Mouse (Mus musculus): ENCODE measurements around the gene Trpv5. TPM values are rescaled to one million over a fixed set of nuclear protein-coding genes. Genes with fewer than 3 reads are reported as not detected.

The Trpv5 gene
- polyA plus RNA-seq, 1 experiment: 0.12 TPM

DNA sequence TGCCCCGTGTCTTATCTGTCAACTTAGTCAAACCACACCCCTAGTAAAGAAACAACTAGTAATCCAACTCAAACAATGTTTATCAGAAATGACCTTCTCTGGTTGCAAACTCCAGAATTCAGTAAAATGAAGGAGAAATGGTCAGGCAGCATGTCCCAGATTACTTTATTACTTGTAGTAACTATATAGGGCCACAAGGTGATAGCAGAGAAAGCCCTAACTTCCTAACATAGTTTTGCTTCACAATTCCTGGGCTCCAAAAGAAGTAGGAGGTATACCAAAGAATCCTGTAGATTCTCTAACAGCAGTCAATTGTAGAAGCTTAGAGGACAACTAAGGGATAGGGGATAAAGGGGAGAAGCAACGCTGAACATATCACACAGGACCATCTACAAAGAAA lies 49.8 kb downstream of the Trpv5 start:
- TF ChIP-seq POLR2A (IDR thresholded peaks at IDR 0.05; ENCODE audit: control insufficient read depth, low read depth, low read length): no peak
- no peak for TF ChIP-seq CTCF (IDR thresholded peaks at IDR 0.05; ENCODE audit: control insufficient read depth, insufficient read depth, insufficient replicate concordance, low read depth, low read length)
- Histone ChIP-seq H3K36me3 (ENCODE audit: control insufficient read depth, insufficient read depth, low read length) (no peaks in the 10 kb centered on the region), H3K27me3 (ENCODE audit: control insufficient read depth, insufficient read depth, low read length) (no peaks in the 10 kb centered on the region), H3K4me3 (ENCODE audit: control insufficient read depth, low read depth, low read length) (no peak overlapping the region), H3K4me1 (ENCODE audit: control insufficient read depth, insufficient read depth, low read length) (no peaks in the 10 kb centered on the region), H3K27ac (ENCODE audit: control insufficient read depth, insufficient read depth, low read depth, low read length) (no peak overlapping the region)

DNA sequence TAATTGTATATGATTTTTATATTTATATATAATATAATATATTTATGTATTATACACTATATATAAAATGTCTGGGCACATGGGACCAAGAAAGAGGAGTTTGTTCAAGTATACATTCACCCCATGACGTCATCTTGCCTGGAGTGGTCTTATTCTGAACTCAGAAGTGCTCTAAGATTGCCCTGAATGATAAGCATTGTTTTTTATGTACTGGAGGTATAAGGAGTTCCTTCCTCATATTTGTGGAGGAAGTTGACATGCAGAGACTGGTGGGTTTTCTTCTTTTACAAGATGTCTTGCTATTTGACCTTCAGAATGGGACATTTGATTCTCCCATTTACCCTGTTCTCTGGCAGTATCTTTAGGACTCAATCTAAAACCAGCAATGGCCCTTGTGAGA lies 52.4 kb downstream of the Trpv5 start:
- Histone ChIP-seq H3K27me3 (ENCODE audit: control insufficient read depth, insufficient read depth, low read length) (no peaks in the 10 kb centered on the region), H3K27ac (ENCODE audit: control insufficient read depth, insufficient read depth, low read depth, low read length) (no peak overlapping the region), H3K36me3 (ENCODE audit: control insufficient read depth, insufficient read depth, low read length) (no peaks in the 10 kb centered on the region), H3K4me1 (ENCODE audit: control insufficient read depth, insufficient read depth, low read length) (no peaks in the 10 kb centered on the region), H3K4me3 (ENCODE audit: control insufficient read depth, low read depth, low read length) (no peak overlapping the region)
- TF ChIP-seq CTCF (IDR thresholded peaks at IDR 0.05; ENCODE audit: control insufficient read depth, insufficient read depth, insufficient replicate concordance, low read depth, low read length) (no peak), POLR2A (IDR thresholded peaks at IDR 0.05; ENCODE audit: control insufficient read depth, low read depth, low read length) (no peak)

DNA sequence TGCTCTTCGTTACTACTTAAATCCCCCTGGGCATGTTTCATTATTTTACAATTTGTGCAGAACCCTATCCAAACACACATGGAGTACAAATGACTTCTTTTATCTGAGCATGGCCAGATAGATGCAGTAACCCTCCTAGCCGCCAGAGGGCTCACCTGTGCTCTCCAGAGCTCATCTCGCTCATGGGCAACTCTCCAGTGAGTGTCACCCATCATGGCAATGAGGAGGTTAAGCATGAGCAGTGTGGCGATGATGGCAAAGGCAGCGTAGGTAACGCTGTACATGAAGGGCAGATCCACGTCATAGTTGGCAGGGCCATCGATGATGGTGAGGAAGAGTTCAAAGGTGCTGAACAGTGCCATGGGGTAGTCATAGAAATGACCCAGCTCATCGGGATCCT lies 57.9 kb downstream of the Trpv5 start:
- TF ChIP-seq POLR2A (IDR thresholded peaks at IDR 0.05; ENCODE audit: control insufficient read depth, low read depth, low read length) (no peak), CTCF (IDR thresholded peaks at IDR 0.05; ENCODE audit: control insufficient read depth, insufficient read depth, insufficient replicate concordance, low read depth, low read length) (peak; percentile 51; the same call in 1 of the 2 replicates)
- H3K27me3 ChIP-seq (ENCODE audit: control insufficient read depth, insufficient read depth, low read length): no peaks in the 10 kb centered on the region
- no peaks in the 10 kb centered on the region for H3K36me3 ChIP-seq (ENCODE audit: control insufficient read depth, insufficient read depth, low read length)
- H3K27ac ChIP-seq (ENCODE audit: control insufficient read depth, insufficient read depth, low read depth, low read length): no peak overlapping the region
- H3K4me1 ChIP-seq (ENCODE audit: control insufficient read depth, insufficient read depth, low read length): peaks cover 4% of the 10 kb centered on the region
- no peak overlapping the region; the same call in 1 of the 2 replicates for H3K4me3 ChIP-seq (ENCODE audit: control insufficient read depth, low read depth, low read length)

DNA sequence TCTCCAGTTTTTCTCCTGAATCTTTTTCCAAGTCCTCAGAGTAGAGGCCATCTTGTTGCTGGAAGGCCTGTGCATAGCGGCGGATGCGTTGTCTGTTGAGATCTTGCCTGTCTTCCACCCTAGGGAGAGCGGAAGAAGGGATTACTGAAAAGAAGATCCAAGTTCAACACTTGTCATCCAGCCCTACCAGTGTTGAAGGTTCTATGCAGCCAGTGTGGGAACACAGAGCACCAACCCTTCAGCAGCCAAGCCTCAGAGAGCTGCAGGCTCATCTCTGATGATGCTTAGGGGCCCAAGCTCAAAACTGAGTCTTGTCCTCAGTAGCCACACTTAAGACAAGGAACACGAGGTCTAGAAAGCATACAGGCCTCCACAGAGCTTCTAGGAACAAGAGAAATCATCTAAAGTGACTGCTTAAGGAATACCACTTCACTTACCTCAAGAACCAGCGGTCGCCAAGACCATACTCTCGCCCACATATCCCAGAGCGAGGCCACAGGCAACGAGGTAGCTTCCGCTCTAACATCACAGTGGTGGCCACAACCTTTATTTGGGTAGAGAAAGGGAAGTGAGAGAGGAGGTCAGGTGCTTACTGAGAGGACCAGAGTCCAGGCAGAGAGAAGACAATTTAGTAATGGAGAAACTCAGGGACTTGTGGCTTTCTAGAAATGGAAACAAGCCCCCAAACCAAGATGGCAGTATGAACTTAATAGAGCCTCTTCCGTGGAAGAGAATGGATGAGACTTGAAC lies 59.2 kb downstream of the Trpv5 start:
- no peak overlapping the region for H3K27ac ChIP-seq (ENCODE audit: control insufficient read depth, insufficient read depth, low read depth, low read length)
- H3K27me3 ChIP-seq (ENCODE audit: control insufficient read depth, insufficient read depth, low read length): no peaks in the 10 kb centered on the region
- TF ChIP-seq CTCF (IDR thresholded peaks at IDR 0.05; ENCODE audit: control insufficient read depth, insufficient read depth, insufficient replicate concordance, low read depth, low read length) (no peak), POLR2A (IDR thresholded peaks at IDR 0.05; ENCODE audit: control insufficient read depth, low read depth, low read length) (no peak)
- H3K4me3 ChIP-seq (ENCODE audit: control insufficient read depth, low read depth, low read length): no peak overlapping the region
- peaks cover 4% of the 10 kb centered on the region for H3K4me1 ChIP-seq (ENCODE audit: control insufficient read depth, insufficient read depth, low read length)
- H3K36me3 ChIP-seq (ENCODE audit: control insufficient read depth, insufficient read depth, low read length): no peaks in the 10 kb centered on the region

DNA sequence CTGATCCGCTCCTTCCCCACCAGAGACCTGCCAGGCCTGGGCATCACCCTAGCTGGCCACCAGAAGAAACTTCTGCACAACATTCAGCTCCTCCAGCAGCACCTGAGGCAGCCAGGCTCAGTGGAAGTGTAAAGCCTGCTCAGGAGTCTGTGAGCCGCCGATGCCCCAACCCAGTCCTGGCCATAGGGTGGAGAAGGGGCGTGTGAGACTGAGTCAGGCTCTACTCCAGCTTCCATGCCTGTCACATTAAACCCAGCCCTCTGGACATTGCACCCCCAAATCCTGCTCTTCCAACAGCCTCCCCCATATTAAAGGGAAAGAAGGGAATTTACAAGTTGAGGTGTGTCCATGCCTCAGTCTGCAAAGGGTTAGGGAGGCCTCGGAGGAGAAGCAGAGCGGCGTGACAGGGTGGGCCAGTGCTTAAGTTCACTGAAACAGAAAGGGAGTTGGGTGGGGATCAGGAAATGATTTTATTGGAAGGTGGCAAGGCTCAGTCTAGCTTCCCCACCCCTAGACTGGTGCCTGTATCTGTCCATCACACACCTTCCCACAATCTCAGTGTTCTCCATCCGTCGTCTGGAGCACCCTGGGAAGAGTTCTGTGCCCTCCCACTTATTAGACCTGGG lies 60.3 kb downstream of the Trpv5 start:
- no peak overlapping the region for H3K27ac ChIP-seq (ENCODE audit: control insufficient read depth, insufficient read depth, low read depth, low read length)
- no peaks in the 10 kb centered on the region for H3K27me3 ChIP-seq (ENCODE audit: control insufficient read depth, insufficient read depth, low read length)
- no peak overlapping the region for H3K4me3 ChIP-seq (ENCODE audit: control insufficient read depth, low read depth, low read length)
- H3K4me1 ChIP-seq (ENCODE audit: control insufficient read depth, insufficient read depth, low read length): peaks cover 4% of the 10 kb centered on the region
- no peaks in the 10 kb centered on the region for H3K36me3 ChIP-seq (ENCODE audit: control insufficient read depth, insufficient read depth, low read length)
- no peak for TF ChIP-seq CTCF (IDR thresholded peaks at IDR 0.05; ENCODE audit: control insufficient read depth, insufficient read depth, insufficient replicate concordance, low read depth, low read length)
- no peak for TF ChIP-seq POLR2A (IDR thresholded peaks at IDR 0.05; ENCODE audit: control insufficient read depth, low read depth, low read length)

DNA sequence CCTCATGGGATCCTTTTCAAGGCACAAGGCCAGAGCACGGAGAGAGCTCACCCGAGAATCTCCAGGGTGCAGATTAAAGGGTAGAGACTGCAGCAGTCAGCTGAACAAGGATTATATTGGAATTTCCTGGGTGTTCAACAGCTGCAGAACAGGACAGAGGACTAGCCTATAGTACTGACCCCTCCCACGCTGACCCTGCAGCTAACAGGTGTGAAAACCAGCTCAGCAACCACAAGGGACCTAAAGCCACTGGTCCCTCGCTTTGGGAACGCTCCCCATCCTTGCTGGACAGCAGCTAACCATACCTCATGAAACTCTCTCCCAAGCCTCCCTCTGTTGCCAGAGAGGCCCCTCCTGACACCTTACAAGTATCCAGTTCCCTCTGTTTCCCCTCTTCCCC lies 72.9 kb downstream of the Trpv5 start:
- no peaks in the 10 kb centered on the region for H3K36me3 ChIP-seq (ENCODE audit: control insufficient read depth, insufficient read depth, low read length)
- no peak overlapping the region for H3K4me3 ChIP-seq (ENCODE audit: control insufficient read depth, low read depth, low read length)
- H3K4me1 ChIP-seq (ENCODE audit: control insufficient read depth, insufficient read depth, low read length): peaks cover 4% of the 10 kb centered on the region
- no peaks in the 10 kb centered on the region for H3K27me3 ChIP-seq (ENCODE audit: control insufficient read depth, insufficient read depth, low read length)
- TF ChIP-seq POLR2A (IDR thresholded peaks at IDR 0.05; ENCODE audit: control insufficient read depth, low read depth, low read length) (no peak), CTCF (IDR thresholded peaks at IDR 0.05; ENCODE audit: control insufficient read depth, insufficient read depth, insufficient replicate concordance, low read depth, low read length) (no peak)
- no peak overlapping the region for H3K27ac ChIP-seq (ENCODE audit: control insufficient read depth, insufficient read depth, low read depth, low read length)

DNA sequence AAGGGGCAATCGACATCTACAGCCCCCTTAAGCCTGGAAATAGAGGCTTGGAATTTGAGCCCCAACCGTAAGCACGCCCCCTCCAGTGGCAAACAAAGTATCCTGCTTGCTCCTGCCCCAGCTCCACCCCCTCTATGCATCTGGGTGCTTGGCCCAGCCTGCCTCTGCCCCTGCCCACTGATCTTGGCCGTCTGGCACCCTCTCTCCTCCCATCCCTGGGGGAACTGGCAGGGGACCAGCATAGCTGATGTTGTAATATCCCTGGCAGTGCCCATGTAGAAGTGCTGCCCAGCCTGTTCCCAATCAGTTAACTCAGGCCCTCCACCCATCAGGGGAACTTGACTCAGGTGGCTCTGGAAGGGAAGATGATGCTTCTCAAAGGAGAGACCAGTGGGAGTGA lies 74.4 kb downstream of the Trpv5 start:
- Histone ChIP-seq H3K4me3 (ENCODE audit: control insufficient read depth, low read depth, low read length) (no peak overlapping the region), H3K27ac (ENCODE audit: control insufficient read depth, insufficient read depth, low read depth, low read length) (no peak overlapping the region)
- TF ChIP-seq CTCF (IDR thresholded peaks at IDR 0.05; ENCODE audit: control insufficient read depth, insufficient read depth, insufficient replicate concordance, low read depth, low read length): no peak
- TF ChIP-seq POLR2A (IDR thresholded peaks at IDR 0.05; ENCODE audit: control insufficient read depth, low read depth, low read length): no peak

More for the DNA sequence above, 74.4 kb downstream of the Trpv5 start:
- Histone ChIP-seq H3K36me3 (ENCODE audit: control insufficient read depth, insufficient read depth, low read length) (no peaks in the 10 kb centered on the region), H3K27me3 (ENCODE audit: control insufficient read depth, insufficient read depth, low read length) (no peaks in the 10 kb centered on the region), H3K4me1 (ENCODE audit: control insufficient read depth, insufficient read depth, low read length) (peaks cover 4% of the 10 kb centered on the region)

All from testis, adult 2 months (tissue).